Mouse (Mus musculus): ENCODE data around the gene Agpat2.

DNA sequence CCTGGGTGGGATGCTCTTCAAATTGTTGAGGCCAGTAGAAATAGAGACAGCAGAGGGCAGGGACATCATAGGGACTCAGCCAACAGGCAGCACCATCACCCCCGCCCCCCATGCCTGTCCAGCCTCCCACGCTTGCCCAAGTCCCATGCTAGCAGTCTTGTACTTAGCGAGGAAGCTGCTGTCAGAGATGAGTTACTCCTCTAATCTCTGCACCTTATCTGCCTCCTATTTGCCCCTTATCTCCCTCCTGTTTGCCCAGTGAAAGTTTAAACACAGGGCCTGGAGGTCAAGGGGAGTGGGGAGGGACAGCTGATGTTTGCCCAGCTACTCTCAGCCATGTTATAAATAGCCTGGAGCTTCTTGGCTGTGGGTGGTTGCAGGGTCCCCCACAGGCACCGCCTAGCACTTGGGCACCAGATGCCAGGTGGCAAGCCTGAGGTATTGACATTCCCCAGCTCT is 47.7 kb downstream of the Agpat2 start:
- TF ChIP-seq CTCF (IDR thresholded peaks at IDR 0.05; ENCODE audit: low read depth), result no peak
- no peak for TF ChIP-seq EP300 (IDR thresholded peaks at IDR 0.05; ENCODE audit: low read depth)
